Mouse (Mus musculus): ENCODE data around the gene Gtf2a1l. TPM values are rescaled to one million over a fixed set of nuclear protein-coding genes. Genes with fewer than 3 reads are reported as not detected.

Gene Gtf2a1l
- polyA plus RNA-seq, 2 experiments: 0.05 to 0.15 TPM

DNA sequence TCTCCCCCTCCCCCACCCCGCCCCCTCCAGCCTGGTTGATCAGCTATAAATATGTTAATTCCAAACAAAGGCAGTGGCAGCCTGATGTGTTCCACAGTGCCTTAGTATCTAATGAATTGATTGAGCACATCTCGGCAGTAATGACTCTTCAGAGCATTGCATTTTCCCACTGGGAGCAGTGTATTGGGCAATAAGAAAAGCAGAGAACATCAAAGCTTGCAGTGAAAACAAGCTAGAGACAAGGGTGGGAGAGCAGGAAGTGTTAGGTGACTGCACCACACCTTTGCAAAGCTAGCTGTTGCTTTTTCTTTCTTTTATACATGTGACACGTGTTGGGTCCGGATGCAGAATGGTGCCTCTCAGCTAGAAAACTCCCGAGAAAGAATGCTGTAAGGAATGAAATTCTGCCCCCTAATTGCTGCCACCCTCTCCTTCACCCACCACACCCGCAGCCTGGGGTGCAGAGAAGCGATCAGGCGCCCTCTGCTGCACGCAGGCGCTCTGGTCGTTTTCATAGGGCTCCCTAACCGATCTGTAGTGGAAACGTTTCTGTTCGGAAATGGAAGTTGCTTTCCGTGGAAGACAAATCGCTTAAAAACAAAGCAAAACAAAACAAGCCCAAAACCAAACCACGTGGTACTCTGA is 84.5 kb downstream of the Gtf2a1l start:
- no peak overlapping the region for H3K9ac ChIP-seq (ENCODE audit: low read depth, low read length, severe bottlenecking)
- peak overlapping the region; percentile 39 for H3K4me2 ChIP-seq (replicated peaks; ENCODE audit: low read depth, low read length, severe bottlenecking)
- ATAC-seq (ENCODE audit: low FRiP score, low read depth) (peak; percentile 57), DNase-seq (ENCODE audit: low spot score) (peak; percentile 74)
- no peak for TF ChIP-seq POLR2A (IDR thresholded peaks at IDR 0.05; ENCODE audit: borderline replicate concordance, extremely low read depth, insufficient read depth, insufficient read length)
- H3K4me3 ChIP-seq (replicated peaks; ENCODE audit: low read length): peak overlapping the region; percentile 19
- H3K4me1 ChIP-seq (ENCODE audit: control insufficient read depth, insufficient read depth, low read length): peaks cover 15% of the 10 kb centered on the region
- no peaks in the 10 kb centered on the region for H3K9me3 ChIP-seq (ENCODE audit: control insufficient read depth, low read length)
- no peak overlapping the region for H3K27ac ChIP-seq (replicated peaks; ENCODE audit: low read depth, low read length)
- 4% methylated on average over 17 of the region's 17 CpGs for WGBS
- H3K27me3 ChIP-seq (ENCODE audit: control insufficient read depth, insufficient read depth, low read length): no peaks in the 10 kb centered on the region
- no peaks in the 10 kb centered on the region for H3K36me3 ChIP-seq (ENCODE audit: control insufficient read depth, insufficient read depth, low read length)

DNA sequence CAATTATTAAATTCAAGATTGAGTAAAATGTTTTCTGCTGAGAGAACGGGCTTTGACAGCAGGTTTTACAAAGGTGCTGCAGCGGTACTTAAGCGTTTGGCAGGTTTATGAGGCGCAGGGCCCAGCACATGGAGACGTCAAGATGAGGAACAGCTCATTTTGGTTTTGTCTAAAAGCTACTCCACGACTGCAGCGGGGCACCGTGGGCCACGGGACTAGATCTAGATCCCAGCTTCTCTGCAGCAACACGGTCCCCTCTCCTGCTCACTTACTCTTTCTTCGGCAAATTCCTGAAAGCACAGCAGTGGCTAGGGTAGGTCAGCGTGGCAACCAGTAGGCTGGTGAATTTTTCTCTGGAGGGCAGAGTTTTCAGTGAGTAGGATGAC is 85.0 kb downstream of the Gtf2a1l start:
- Histone ChIP-seq H3K4me1 (ENCODE audit: control insufficient read depth, insufficient read depth, low read length) (peaks cover 15% of the 10 kb centered on the region), H3K27me3 (ENCODE audit: control insufficient read depth, insufficient read depth, low read length) (no peaks in the 10 kb centered on the region), H3K9me3 (ENCODE audit: control insufficient read depth, low read length) (no peaks in the 10 kb centered on the region), H3K27ac (replicated peaks; ENCODE audit: low read depth, low read length) (no peak overlapping the region), H3K4me3 (replicated peaks; ENCODE audit: low read length) (peak overlapping the region; percentile 19), H3K36me3 (ENCODE audit: control insufficient read depth, insufficient read depth, low read length) (no peaks in the 10 kb centered on the region), H3K9ac (ENCODE audit: low read depth, low read length, severe bottlenecking) (no peak overlapping the region), H3K4me2 (replicated peaks; ENCODE audit: low read depth, low read length, severe bottlenecking) (peak overlapping the region; percentile 39)
- WGBS: 22% methylated on average over 12 of the region's 12 CpGs
- ATAC-seq (ENCODE audit: low FRiP score, low read depth): no peak
- no peak for DNase-seq (ENCODE audit: low spot score)
- TF ChIP-seq POLR2A (IDR thresholded peaks at IDR 0.05; ENCODE audit: borderline replicate concordance, extremely low read depth, insufficient read depth, insufficient read length): no peak

DNA sequence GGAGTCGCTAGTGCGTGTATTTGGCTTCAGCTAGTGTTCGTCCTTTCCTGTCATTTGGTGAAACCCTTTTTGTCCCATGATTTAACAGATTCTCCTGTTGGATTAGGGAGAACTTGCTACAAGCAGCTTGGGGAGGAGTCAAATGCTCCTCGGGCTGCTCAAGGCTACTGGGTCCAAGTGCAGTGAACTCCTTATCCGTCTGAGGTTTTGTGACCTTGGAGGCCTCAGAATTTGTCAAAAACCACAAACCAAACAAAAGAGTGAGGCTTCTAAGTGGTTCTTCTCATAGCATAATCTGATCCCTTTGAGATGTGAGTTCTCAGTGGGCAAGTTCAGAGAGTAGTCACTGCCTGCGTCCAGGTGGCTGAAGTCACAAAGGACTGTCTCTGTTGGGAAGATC is 87.3 kb downstream of the Gtf2a1l start:
- ATAC-seq (ENCODE audit: low FRiP score, low read depth): no peak
- H3K4me2 ChIP-seq (replicated peaks; ENCODE audit: low read depth, low read length, severe bottlenecking): no peak overlapping the region
- no peak for DNase-seq (ENCODE audit: low spot score)

DNA sequence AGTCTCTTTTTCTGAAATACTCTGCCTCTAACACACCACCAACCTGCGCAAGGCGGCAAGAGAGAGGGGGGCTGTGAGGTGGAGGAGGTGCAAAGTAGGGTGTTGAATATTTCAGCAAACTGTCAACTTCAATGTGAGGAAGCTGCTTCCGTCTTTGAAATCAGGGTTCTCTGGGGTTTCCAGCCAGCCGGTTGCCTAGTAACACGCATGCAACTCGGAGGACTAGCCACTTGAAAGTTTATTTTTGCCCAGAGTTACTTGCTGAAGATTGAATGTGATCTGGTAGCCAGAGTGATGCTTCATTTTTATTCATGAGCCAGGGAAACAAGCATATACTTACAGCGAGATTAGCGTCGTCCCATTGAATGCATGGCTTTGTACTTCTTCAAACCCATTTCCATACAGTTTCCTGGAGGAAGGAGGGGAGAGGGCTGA is 89.6 kb downstream of the Gtf2a1l start:
- no peak for TF ChIP-seq POLR2A (IDR thresholded peaks at IDR 0.05; ENCODE audit: borderline replicate concordance, extremely low read depth, insufficient read depth, insufficient read length)
- no peak overlapping the region for H3K4me3 ChIP-seq (replicated peaks; ENCODE audit: low read length)
- H3K9ac ChIP-seq (ENCODE audit: low read depth, low read length, severe bottlenecking): no peak overlapping the region
- no peak overlapping the region for H3K4me2 ChIP-seq (replicated peaks; ENCODE audit: low read depth, low read length, severe bottlenecking)
- no peaks in the 10 kb centered on the region for H3K27me3 ChIP-seq (ENCODE audit: control insufficient read depth, insufficient read depth, low read length)
- ATAC-seq (ENCODE audit: low FRiP score, low read depth) (no peak), DNase-seq (ENCODE audit: low spot score) (no peak)
- H3K36me3 ChIP-seq (ENCODE audit: control insufficient read depth, insufficient read depth, low read length): no peaks in the 10 kb centered on the region
- no peak overlapping the region for H3K27ac ChIP-seq (replicated peaks; ENCODE audit: low read depth, low read length)
- WGBS: 32% methylated on average over 9 of the region's 9 CpGs
- peaks cover 15% of the 10 kb centered on the region for H3K4me1 ChIP-seq (ENCODE audit: control insufficient read depth, insufficient read depth, low read length)
- H3K9me3 ChIP-seq (ENCODE audit: control insufficient read depth, low read length): no peaks in the 10 kb centered on the region

More for the DNA sequence above, 87.3 kb downstream of the Gtf2a1l start:
- Histone ChIP-seq H3K4me1 (ENCODE audit: control insufficient read depth, insufficient read depth, low read length) (peaks cover 15% of the 10 kb centered on the region), H3K9ac (ENCODE audit: low read depth, low read length, severe bottlenecking) (no peak overlapping the region), H3K36me3 (ENCODE audit: control insufficient read depth, insufficient read depth, low read length) (no peaks in the 10 kb centered on the region), H3K27ac (replicated peaks; ENCODE audit: low read depth, low read length) (no peak overlapping the region), H3K27me3 (ENCODE audit: control insufficient read depth, insufficient read depth, low read length) (no peaks in the 10 kb centered on the region), H3K4me3 (replicated peaks; ENCODE audit: low read length) (no peak overlapping the region), H3K9me3 (ENCODE audit: control insufficient read depth, low read length) (no peaks in the 10 kb centered on the region)
- TF ChIP-seq POLR2A (IDR thresholded peaks at IDR 0.05; ENCODE audit: borderline replicate concordance, extremely low read depth, insufficient read depth, insufficient read length): no peak
- WGBS: 87% methylated on average over 6 of the region's 6 CpGs

DNA sequence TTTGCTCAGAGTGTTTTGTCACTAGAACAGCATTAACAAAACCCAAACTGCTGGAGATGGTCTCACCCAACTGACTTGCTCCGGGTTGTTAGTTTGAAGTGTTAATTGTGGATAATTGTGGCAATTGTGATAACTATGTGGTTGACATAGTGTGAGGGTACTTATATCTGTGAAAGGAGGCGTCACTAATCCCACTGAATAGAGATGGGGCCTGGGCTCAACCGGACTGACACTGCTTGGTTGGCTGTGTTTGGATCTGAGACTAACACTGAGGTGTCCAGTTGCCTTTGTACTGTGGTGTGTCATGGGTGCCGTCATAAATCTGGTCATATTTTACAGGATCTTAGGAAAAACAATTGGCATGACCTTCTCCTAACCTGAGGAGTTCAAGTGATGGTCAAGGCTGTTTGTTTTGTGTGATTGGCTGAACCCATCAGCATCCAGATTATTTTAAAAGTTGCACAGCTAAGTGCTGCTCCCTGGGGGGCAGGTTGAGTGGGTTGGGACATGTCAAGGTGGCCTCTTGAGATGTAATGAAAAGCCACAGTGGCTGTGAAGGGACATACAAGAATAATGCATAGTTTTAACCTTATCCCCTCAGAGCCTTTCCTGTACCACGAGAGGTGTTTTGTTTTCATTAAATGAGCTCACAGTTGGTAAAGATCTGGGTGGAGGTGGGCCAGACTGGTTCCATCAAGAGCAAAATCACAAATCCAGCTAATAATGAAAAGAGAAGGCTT is 95.1 kb downstream of the Gtf2a1l start:
- Histone ChIP-seq H3K27ac (replicated peaks; ENCODE audit: low read depth, low read length) (no peak overlapping the region), H3K27me3 (ENCODE audit: control insufficient read depth, insufficient read depth, low read length) (no peaks in the 10 kb centered on the region), H3K9me3 (ENCODE audit: control insufficient read depth, low read length) (no peaks in the 10 kb centered on the region), H3K4me3 (replicated peaks; ENCODE audit: low read length) (no peak overlapping the region), H3K4me2 (replicated peaks; ENCODE audit: low read depth, low read length, severe bottlenecking) (no peak overlapping the region), H3K36me3 (ENCODE audit: control insufficient read depth, insufficient read depth, low read length) (no peaks in the 10 kb centered on the region), H3K4me1 (ENCODE audit: control insufficient read depth, insufficient read depth, low read length) (no peaks in the 10 kb centered on the region), H3K9ac (ENCODE audit: low read depth, low read length, severe bottlenecking) (no peak overlapping the region)
- no peak for DNase-seq (ENCODE audit: low spot score)
- no peak for TF ChIP-seq POLR2A (IDR thresholded peaks at IDR 0.05; ENCODE audit: borderline replicate concordance, extremely low read depth, insufficient read depth, insufficient read length)
- no peak; the same call in 1 of the 2 replicates for ATAC-seq (ENCODE audit: low FRiP score, low read depth)
- WGBS: 52% methylated on average over 5 of the region's 5 CpGs
